Comparison of ENCODE assay signal across 8 mouse cellular contexts in genomic region chr12:96311137-96311536, GRCm38 (mm10).
DNase-seq lines count a peak whose midpoint lies in the region; ATAC-seq lines count a peak whose summit lies in the region.

No protein-coding gene starts in this region.

- intact Hi-C loops in heart, postnatal 36 days (cut with DNase I): no loop called here

- no peak for ATAC-seq in monocyte, adult 5-6 weeks (replicated peaks; ENCODE audit: insufficient number of reproducible peaks, low FRiP score, low TSS enrichment, poor library complexity, severe bottlenecking)

- peak; percentile 23 for DNase-seq in gastrocnemius, adult 18-20 months (ENCODE audit: low spot score)
- no peak for DNase-seq in gastrocnemius, adult 8-10 months (ENCODE audit: low spot score in 2 of 2)
- DNase-seq in right cerebral cortex, adult 18-20 months: peak; percentile 3
- DNase-seq in right cerebral cortex, postnatal 25 days: no peak
- peak; percentile 77 to 82 for DNase-seq in cerebellum, postnatal 14 days
- peak; percentile 15 to 56 for DNase-seq in heart, postnatal 36 days
- DNase-seq in lung, postnatal 10 days: peak; percentile 32

Comparison
In these comparisons a context has a peak if more than half of its experiments do, and no peak if none do; other contexts are left out.
1. DNase-seq: peak in gastrocnemius, adult 18-20 months (single experiment), right cerebral cortex, adult 18-20 months (single experiment), cerebellum, postnatal 14 days (2 of 2), heart, postnatal 36 days (2 of 2) and lung, postnatal 10 days (single experiment); none in gastrocnemius, adult 8-10 months (0 of 2) and right cerebral cortex, postnatal 25 days (single experiment).